Comparison of ENCODE assay signal across 8 mouse cellular contexts in the genomic region with DNA sequence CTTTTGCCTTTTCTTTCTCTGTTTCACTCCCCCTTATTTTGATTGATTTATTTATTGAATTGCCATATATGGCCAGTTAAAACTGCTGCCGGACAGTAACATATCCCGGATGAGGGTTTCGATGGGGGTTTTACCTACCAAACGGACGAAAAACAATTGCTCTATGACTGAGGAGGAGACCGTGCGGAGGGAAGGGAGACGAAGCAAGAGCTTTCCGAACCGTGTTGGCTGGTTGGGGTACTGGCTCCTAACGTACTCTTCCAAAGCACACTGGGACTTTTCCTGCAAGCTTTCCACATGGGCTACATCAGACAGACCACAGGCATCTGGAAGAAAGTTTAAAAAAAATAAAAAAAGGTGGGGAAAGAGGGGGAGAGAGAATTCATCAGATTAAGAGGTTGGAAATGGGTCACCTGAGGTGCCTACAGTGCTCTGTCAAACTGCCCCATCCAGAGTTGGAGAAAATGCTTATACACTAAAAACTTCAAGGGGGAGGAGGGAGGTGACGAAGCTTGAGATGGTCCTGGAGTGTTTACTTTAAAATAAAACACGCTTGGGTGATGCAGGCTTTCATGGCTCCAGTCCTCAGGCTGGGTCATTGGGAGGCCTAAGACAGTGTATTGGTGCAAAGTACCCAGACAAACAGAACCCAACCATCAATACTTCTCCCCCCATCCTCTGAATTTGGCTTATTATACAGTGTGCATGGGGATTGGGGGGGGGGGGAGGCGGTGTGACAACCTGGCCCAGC. TPM values are rescaled to one million over a fixed set of nuclear protein-coding genes. Genes with fewer than 3 reads are reported as not detected.
DNase-seq lines count a peak whose midpoint lies in the region; ATAC-seq and TF ChIP-seq lines count a peak whose summit lies in the region.

No protein-coding gene starts in this region.

- TF ChIP-seq CTCF in gastrocnemius, adult 2 months (IDR thresholded peaks at IDR 0.05): no peak
- no peak for TF ChIP-seq CTCF in liver, postnatal 0 days (IDR thresholded peaks at IDR 0.05; ENCODE audit: low read depth)

- no peaks in the 10 kb centered on the region for H3K9me3 ChIP-seq in hindbrain, embryonic 16.5 days (ENCODE audit: control insufficient read depth, low read length)
- H3K9me3 ChIP-seq in liver, postnatal 0 days (ENCODE audit: low read length): no peaks in the 10 kb centered on the region

- no peak for DNase-seq in gastrocnemius, adult 2 months
- DNase-seq in gastrocnemius, postnatal 25 days: no peak
- peak; percentile 65 for DNase-seq in embryo, embryonic 11 days
- DNase-seq in liver, postnatal 0 days: peak; percentile 9
- DNase-seq in spleen, postnatal 10 days (ENCODE audit: low spot score in 2 of 2): no peak
- DNase-seq in cerebellum, postnatal 4 days (ENCODE audit: low spot score in 2 of 2): no peak
- no peak for DNase-seq in cerebellum, adult 11-12 months

- ATAC-seq in hindbrain, embryonic 16.5 days: peak; percentile 7; the same call in 1 of the 2 replicates
- no peak for ATAC-seq in liver, postnatal 0 days

- H3K36me3 ChIP-seq in hindbrain, embryonic 16.5 days (ENCODE audit: control insufficient read depth, insufficient read depth, low read length): no peaks in the 10 kb centered on the region
- 0 out of 2 replicates have a peak, but pooled peaks cover 2% of the 10 kb centered on the region for H3K36me3 ChIP-seq in liver, postnatal 0 days (replicated peaks; ENCODE audit: insufficient read depth, low read length)

- peak overlapping the region; percentile 52 for H3K9ac ChIP-seq in hindbrain, embryonic 16.5 days (ENCODE audit: low read depth, low read length)
- H3K9ac ChIP-seq in liver, postnatal 0 days (replicated peaks): peak overlapping the region; percentile 18; the same call in 1 of the 2 replicates

- H3K27ac ChIP-seq in gastrocnemius, adult 2 months: peak overlapping the region; percentile 78
- H3K27ac ChIP-seq in hindbrain, embryonic 16.5 days (ENCODE audit: low read depth, low read length): peak overlapping the region; percentile 64
- H3K27ac ChIP-seq in liver, postnatal 0 days (ENCODE audit: low read depth): no peak overlapping the region

- peak overlapping the region; percentile 94 for H3K4me3 ChIP-seq in gastrocnemius, adult 2 months
- peak overlapping the region; percentile 77 for H3K4me3 ChIP-seq in hindbrain, embryonic 16.5 days (ENCODE audit: low read length)
- peak overlapping the region; percentile 63 for H3K4me3 ChIP-seq in liver, postnatal 0 days (ENCODE audit: low read depth, low read length)

- no peak for TF ChIP-seq EP300 in liver, postnatal 0 days (IDR thresholded peaks at IDR 0.05; ENCODE audit: low read depth)

- H3K27me3 ChIP-seq in hindbrain, embryonic 16.5 days (replicated peaks; ENCODE audit: control insufficient read depth, insufficient read depth, low read length): no peaks in the 10 kb centered on the region
- H3K27me3 ChIP-seq in liver, postnatal 0 days (ENCODE audit: insufficient read depth, low read length): peaks cover 20% of the 10 kb centered on the region

- WGBS in hindbrain, embryonic 16.5 days: 17% methylated on average over 14 of the region's 14 CpGs
- 15% methylated on average over 14 of the region's 14 CpGs for WGBS in liver, postnatal 0 days (ENCODE audit: insufficient replicate concordance)

- intact Hi-C loops in gastrocnemius, adult 2 months (cut with DNase I): no loop called here

- peaks cover 4% of the 10 kb centered on the region for H3K4me1 ChIP-seq in hindbrain, embryonic 16.5 days (ENCODE audit: control insufficient read depth, insufficient read depth, low read depth, low read length)
- peaks cover 2% of the 10 kb centered on the region; the same call in 1 of the 2 replicates for H3K4me1 ChIP-seq in liver, postnatal 0 days (ENCODE audit: insufficient read depth)

- peak overlapping the region; percentile 90 for H3K4me2 ChIP-seq in hindbrain, embryonic 16.5 days (ENCODE audit: low read length)
- H3K4me2 ChIP-seq in liver, postnatal 0 days (ENCODE audit: low read depth, low read length): peak overlapping the region; percentile 77

RNA-seq across cellular contexts. Expression of gene Nr2f2, which starts 11.8 kb away (rescaled TPM):
- total RNA-seq in gastrocnemius, adult 2 months (2021): 10 to 100 TPM; 15.8 to 16.2 TPM
- total RNA-seq in gastrocnemius, postnatal 25 days (2021): 10 to 100 TPM; 15.1 to 21.7 TPM
- 63.1 and 68.9 TPM in 2 replicates for polyA plus RNA-seq in hindbrain, embryonic 16.5 days (2015; fragmentation: Nextera tagmentation; extraction: Ambion mirVana)
- polyA plus RNA-seq in liver, postnatal 0 days (2015; fragmentation: Nextera tagmentation; extraction: Ambion mirVana): 12.3 and 14.7 TPM in 2 replicates

Comparison
In these comparisons a context has a peak if more than half of its experiments do, and no peak if none do; other contexts are left out.
1. DNase-seq: peak in embryo, embryonic 11 days (single experiment) and liver, postnatal 0 days (single experiment); none in gastrocnemius, adult 2 months (single experiment), gastrocnemius, postnatal 25 days (single experiment), spleen, postnatal 10 days (0 of 2), cerebellum, postnatal 4 days (0 of 2) and cerebellum, adult 11-12 months (single experiment).
2. Peak in every context shown above with its lines, with median percentiles within 50 percentile points of each other: H3K4me3 ChIP-seq.